Mouse (Mus musculus): Measurements from ENCODE around the gene Fam181a.
A peak's percentile ranks its signal among the peaks of the same experiment; 100 is the strongest.

The Fam181a gene

GRCm38 (mm10) chr12:103314640-103315361, 4.0 kb downstream of the Fam181a start:
- no peak for DNase-seq (ENCODE audit: low read depth, low spot score)

- DNase-seq (ENCODE audit: low read depth, low spot score) = no peak
These were observed 5.2 kb downstream of the Fam181a start for GRCm38 (mm10) chr12:103315831-103316545.

- DNase-seq (ENCODE audit: low read depth, low spot score) = no peak
These were observed 12.0 kb downstream of the Fam181a start for GRCm38 (mm10) chr12:103322801-103323200.

- peak; percentile 81 for DNase-seq (ENCODE audit: low read depth, low spot score)
These were observed 14.5 kb downstream of the Fam181a start for GRCm38 (mm10) chr12:103325156-103325857.

GRCm38 (mm10) chr12:103326569-103326968, 15.8 kb downstream of the Fam181a start:
- no peak for DNase-seq (ENCODE audit: low read depth, low spot score)

GRCm38 (mm10) chr12:103327107-103327506, 16.3 kb downstream of the Fam181a start:
- no peak for DNase-seq (ENCODE audit: low read depth, low spot score)

- DNase-seq (ENCODE audit: low read depth, low spot score) = no peak
These were observed 17.8 kb downstream of the Fam181a start for GRCm38 (mm10) chr12:103328448-103329191.

GRCm38 (mm10) chr12:103331491-103331890, 20.7 kb downstream of the Fam181a start:
- DNase-seq (ENCODE audit: low read depth, low spot score) = no peak

GRCm38 (mm10) chr12:103332879-103333278, 22.1 kb downstream of the Fam181a start:
- DNase-seq (ENCODE audit: low read depth, low spot score) = no peak

- DNase-seq (ENCODE audit: low read depth, low spot score) = no peak
These were observed 22.7 kb downstream of the Fam181a start for GRCm38 (mm10) chr12:103333426-103333825.

GRCm38 (mm10) chr12:103336766-103337165, 26.0 kb downstream of the Fam181a start:
- no peak for DNase-seq (ENCODE audit: low read depth, low spot score)

GRCm38 (mm10) chr12:103338162-103338798, 27.5 kb downstream of the Fam181a start:
- DNase-seq (ENCODE audit: low read depth, low spot score) = no peak

- no peak for DNase-seq (ENCODE audit: low read depth, low spot score)
These were observed 30.4 kb downstream of the Fam181a start for GRCm38 (mm10) chr12:103341212-103341611.

- DNase-seq (ENCODE audit: low read depth, low spot score) = no peak
These were observed 32.7 kb downstream of the Fam181a start for GRCm38 (mm10) chr12:103343456-103343855.

GRCm38 (mm10) chr12:103344934-103345333, 34.2 kb downstream of the Fam181a start:
- no peak for DNase-seq (ENCODE audit: low read depth, low spot score)

GRCm38 (mm10) chr12:103346945-103347344, 36.2 kb downstream of the Fam181a start:
- DNase-seq (ENCODE audit: low read depth, low spot score) = no peak

- DNase-seq (ENCODE audit: low read depth, low spot score) = no peak
These were observed 36.6 kb downstream of the Fam181a start for GRCm38 (mm10) chr12:103347406-103347805.

GRCm38 (mm10) chr12:103348506-103348905, 37.7 kb downstream of the Fam181a start:
- peak; percentile 72 for DNase-seq (ENCODE audit: low read depth, low spot score)

- no peak for DNase-seq (ENCODE audit: low read depth, low spot score)
These were observed 42.0 kb downstream of the Fam181a start for GRCm38 (mm10) chr12:103352735-103353134.

- no peak for DNase-seq (ENCODE audit: low read depth, low spot score)
These were observed 42.8 kb downstream of the Fam181a start for GRCm38 (mm10) chr12:103353538-103353937.

GRCm38 (mm10) chr12:103355746-103356414, 45.1 kb downstream of the Fam181a start, which contains the start of gene Asb2:
Gene Asb2 (minus strand): TSS chr12:103356001.
- DNase-seq (ENCODE audit: low read depth, low spot score) = no peak

Data from retina, adult 2 months (tissue).